In the genomic region with DNA sequence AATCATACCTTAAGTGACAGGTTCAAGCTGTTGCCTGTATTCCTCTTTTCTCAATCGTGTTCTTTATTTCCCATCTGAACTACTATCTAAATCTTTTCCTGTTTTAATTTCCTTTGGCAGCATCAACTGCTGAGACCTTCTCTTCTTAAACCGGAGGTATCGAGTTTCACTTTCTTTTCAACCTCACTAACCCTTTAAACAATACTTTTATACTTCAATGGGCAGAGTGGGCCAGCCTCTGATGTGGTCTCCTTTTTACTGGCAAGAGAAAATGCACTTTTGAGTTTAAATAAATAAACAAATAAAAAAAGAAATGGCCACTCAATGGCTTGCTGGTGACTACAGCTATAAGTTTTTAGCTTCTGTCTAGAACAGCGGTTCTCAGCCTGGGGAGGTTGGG, we compare ENCODE assay signal across 22 mouse cellular contexts.
"Had no signal": no experiment of that assay in that cellular context is flagged by ENCODE, and none has a peak within 500 bp of the region (broad histone marks: within the 10 kb centered on the region; RNA-seq: fewer than 3 reads in every experiment).

No protein-coding gene starts in this region.

- H3K4me2 ChIP-seq: heart, embryonic 12.5 days; hindbrain, embryonic 13.5 days; hindbrain, embryonic 15.5 days; limb, embryonic 13.5 days; limb, embryonic 15.5 days; liver, embryonic 12.5 days had no signal

- H3K4me1 ChIP-seq: heart, embryonic 10.5 days; heart, embryonic 12.5 days; hindbrain, embryonic 13.5 days; hindbrain, embryonic 15.5 days; limb, embryonic 13.5 days; limb, embryonic 15.5 days; liver, embryonic 12.5 days had no signal

- H3K9me3 ChIP-seq: heart, embryonic 10.5 days; heart, embryonic 12.5 days; hindbrain, embryonic 13.5 days; hindbrain, embryonic 15.5 days; limb, embryonic 13.5 days; limb, embryonic 15.5 days; liver, embryonic 12.5 days had no signal

- DNase-seq: gastrocnemius, adult 2 months; gastrocnemius, postnatal 10 days; gastrocnemius, postnatal 25 days; heart, adult 18-20 months; heart, postnatal 10 days; heart, postnatal 4 days; kidney, adult 11 months; kidney, adult 8-10 months; kidney, postnatal 25 days; layer of hippocampus, adult 9-11 months; layer of hippocampus, postnatal 36 days; left cerebral cortex, postnatal 4 days had no signal

- H3K9ac ChIP-seq: heart, embryonic 12.5 days; hindbrain, embryonic 13.5 days; hindbrain, embryonic 15.5 days; limb, embryonic 13.5 days; limb, embryonic 15.5 days; liver, embryonic 12.5 days; liver, embryonic 14.5 days had no signal

- H3K36me3 ChIP-seq: heart, embryonic 10.5 days; heart, embryonic 12.5 days; hindbrain, embryonic 13.5 days; hindbrain, embryonic 15.5 days; limb, embryonic 13.5 days; limb, embryonic 15.5 days; liver, embryonic 12.5 days had no signal

- H3K27me3 ChIP-seq: heart, embryonic 12.5 days; hindbrain, embryonic 13.5 days; hindbrain, embryonic 15.5 days; limb, embryonic 13.5 days; limb, embryonic 15.5 days; liver, embryonic 12.5 days had no signal

- H3K4me3 ChIP-seq: gastrocnemius, adult 2 months; heart, embryonic 10.5 days; heart, embryonic 12.5 days; hindbrain, embryonic 13.5 days; hindbrain, embryonic 15.5 days; limb, embryonic 13.5 days; limb, embryonic 15.5 days; liver, embryonic 12.5 days had no signal

- ATAC-seq: hindbrain, postnatal 0 days; intestine, embryonic 16.5 days; liver, embryonic 12.5 days had no signal

- H3K27ac ChIP-seq: gastrocnemius, adult 2 months; heart, embryonic 10.5 days; hindbrain, embryonic 13.5 days; hindbrain, embryonic 15.5 days; hindbrain, postnatal 0 days; limb, embryonic 13.5 days; limb, embryonic 15.5 days; liver, embryonic 12.5 days; liver, embryonic 14.5 days had no signal
